Mouse (Mus musculus): ENCODE data around the gene Disp3. TPM values are rescaled to one million over a fixed set of nuclear protein-coding genes. Genes with fewer than 3 reads are reported as not detected.

Gene Disp3
- polyA plus RNA-seq, 1 experiment = 0.03 TPM

GRCm38 (mm10) chr4:148291080-148291479 is 3.3 kb upstream of the Disp3 start:
- Histone ChIP-seq H3K4me1 (ENCODE audit: control insufficient read depth, insufficient read depth, low read length) (no peaks in the 10 kb centered on the region), H3K36me3 (ENCODE audit: control insufficient read depth, insufficient read depth, low read length) (no peaks in the 10 kb centered on the region), H3K4me3 (ENCODE audit: insufficient read depth, low read depth, low read length) (no peak overlapping the region), H3K27ac (ENCODE audit: insufficient read depth, low read depth, low read length) (no peak overlapping the region), H3K27me3 (replicated peaks; ENCODE audit: control insufficient read depth, insufficient read depth, low read length) (no peaks in the 10 kb centered on the region)
- WGBS = 72% methylated on average over 2 of the region's 2 CpGs
- TF ChIP-seq POLR2A (IDR thresholded peaks at IDR 0.05; ENCODE audit: low read depth, low read length) = no peak
- no peak for TF ChIP-seq CTCF (conservative IDR thresholded peaks at IDR 0.05; ENCODE audit: insufficient read depth, insufficient read length, low read depth, low read length)
- DNase-seq = no peak

GRCm38 (mm10) chr4:148288055-148288549 is 337 bp upstream of the Disp3 start:
- H3K4me1 ChIP-seq (ENCODE audit: control insufficient read depth, insufficient read depth, low read length) = no peaks in the 10 kb centered on the region
- 6% methylated on average over 32 of the region's 32 CpGs for WGBS
- TF ChIP-seq CTCF (conservative IDR thresholded peaks at IDR 0.05; ENCODE audit: insufficient read depth, insufficient read length, low read depth, low read length) (peak; percentile 68), POLR2A (IDR thresholded peaks at IDR 0.05; ENCODE audit: low read depth, low read length) (no peak)
- DNase-seq = peak; percentile 76
- H3K36me3 ChIP-seq (ENCODE audit: control insufficient read depth, insufficient read depth, low read length) = no peaks in the 10 kb centered on the region
- H3K27ac ChIP-seq (ENCODE audit: insufficient read depth, low read depth, low read length) = no peak overlapping the region
- H3K27me3 ChIP-seq (replicated peaks; ENCODE audit: control insufficient read depth, insufficient read depth, low read length) = no peaks in the 10 kb centered on the region
- no peak overlapping the region for H3K4me3 ChIP-seq (ENCODE audit: insufficient read depth, low read depth, low read length)

GRCm38 (mm10) chr4:148287041-148287440 is 724 bp downstream of the Disp3 start:
- no peak overlapping the region for H3K27ac ChIP-seq (ENCODE audit: insufficient read depth, low read depth, low read length)
- no peaks in the 10 kb centered on the region for H3K36me3 ChIP-seq (ENCODE audit: control insufficient read depth, insufficient read depth, low read length)
- WGBS = under 1% methylated on average over 20 of the region's 20 CpGs
- no peaks in the 10 kb centered on the region for H3K4me1 ChIP-seq (ENCODE audit: control insufficient read depth, insufficient read depth, low read length)
- no peaks in the 10 kb centered on the region for H3K27me3 ChIP-seq (replicated peaks; ENCODE audit: control insufficient read depth, insufficient read depth, low read length)
- no peak for DNase-seq
- TF ChIP-seq CTCF (conservative IDR thresholded peaks at IDR 0.05; ENCODE audit: insufficient read depth, insufficient read length, low read depth, low read length) (no peak), POLR2A (IDR thresholded peaks at IDR 0.05; ENCODE audit: low read depth, low read length) (no peak)
- no peak overlapping the region for H3K4me3 ChIP-seq (ENCODE audit: insufficient read depth, low read depth, low read length)

- WGBS = 17% methylated on average over 22 of the region's 22 CpGs
- peak; percentile 18 for DNase-seq
Measured at GRCm38 (mm10) chr4:148286226-148287031, 1.3 kb downstream of the Disp3 start.

GRCm38 (mm10) chr4:148284219-148284618 is 3.5 kb downstream of the Disp3 start:
- WGBS = 30% methylated on average over 13 of the region's 13 CpGs
- Histone ChIP-seq H3K27ac (ENCODE audit: insufficient read depth, low read depth, low read length) (no peak overlapping the region), H3K36me3 (ENCODE audit: control insufficient read depth, insufficient read depth, low read length) (no peaks in the 10 kb centered on the region), H3K4me3 (ENCODE audit: insufficient read depth, low read depth, low read length) (no peak overlapping the region), H3K4me1 (ENCODE audit: control insufficient read depth, insufficient read depth, low read length) (no peaks in the 10 kb centered on the region), H3K27me3 (replicated peaks; ENCODE audit: control insufficient read depth, insufficient read depth, low read length) (no peaks in the 10 kb centered on the region)
- TF ChIP-seq POLR2A (IDR thresholded peaks at IDR 0.05; ENCODE audit: low read depth, low read length) (no peak), CTCF (conservative IDR thresholded peaks at IDR 0.05; ENCODE audit: insufficient read depth, insufficient read length, low read depth, low read length) (no peak)
- DNase-seq = no peak

More at GRCm38 (mm10) chr4:148286226-148287031, 1.3 kb downstream of the Disp3 start:
- Histone ChIP-seq H3K4me3 (ENCODE audit: insufficient read depth, low read depth, low read length) (no peak overlapping the region), H3K27ac (ENCODE audit: insufficient read depth, low read depth, low read length) (no peak overlapping the region), H3K36me3 (ENCODE audit: control insufficient read depth, insufficient read depth, low read length) (no peaks in the 10 kb centered on the region), H3K4me1 (ENCODE audit: control insufficient read depth, insufficient read depth, low read length) (no peaks in the 10 kb centered on the region), H3K27me3 (replicated peaks; ENCODE audit: control insufficient read depth, insufficient read depth, low read length) (no peaks in the 10 kb centered on the region)
- TF ChIP-seq CTCF (conservative IDR thresholded peaks at IDR 0.05; ENCODE audit: insufficient read depth, insufficient read length, low read depth, low read length) = no peak
- TF ChIP-seq POLR2A (IDR thresholded peaks at IDR 0.05; ENCODE audit: low read depth, low read length) = no peak

GRCm38 (mm10) chr4:148276816-148277491 is 10.8 kb downstream of the Disp3 start:
- no peak overlapping the region for H3K4me3 ChIP-seq (ENCODE audit: insufficient read depth, low read depth, low read length)
- no peak for DNase-seq
- 14% methylated on average over 4 of the region's 4 CpGs for WGBS
- TF ChIP-seq CTCF (conservative IDR thresholded peaks at IDR 0.05; ENCODE audit: insufficient read depth, insufficient read length, low read depth, low read length) (no peak), POLR2A (IDR thresholded peaks at IDR 0.05; ENCODE audit: low read depth, low read length) (no peak)
- H3K4me1 ChIP-seq (ENCODE audit: control insufficient read depth, insufficient read depth, low read length) = no peaks in the 10 kb centered on the region
- no peak overlapping the region for H3K27ac ChIP-seq (ENCODE audit: insufficient read depth, low read depth, low read length)
- no peaks in the 10 kb centered on the region for H3K27me3 ChIP-seq (replicated peaks; ENCODE audit: control insufficient read depth, insufficient read depth, low read length)
- H3K36me3 ChIP-seq (ENCODE audit: control insufficient read depth, insufficient read depth, low read length) = no peaks in the 10 kb centered on the region

GRCm38 (mm10) chr4:148274671-148275070 is 13.1 kb downstream of the Disp3 start:
- no peak overlapping the region for H3K4me3 ChIP-seq (ENCODE audit: insufficient read depth, low read depth, low read length)
- DNase-seq = no peak
- no peaks in the 10 kb centered on the region for H3K36me3 ChIP-seq (ENCODE audit: control insufficient read depth, insufficient read depth, low read length)
- WGBS = 62% methylated on average over 3 of the region's 3 CpGs
- H3K27me3 ChIP-seq (replicated peaks; ENCODE audit: control insufficient read depth, insufficient read depth, low read length) = no peaks in the 10 kb centered on the region
- no peaks in the 10 kb centered on the region for H3K4me1 ChIP-seq (ENCODE audit: control insufficient read depth, insufficient read depth, low read length)
- TF ChIP-seq POLR2A (IDR thresholded peaks at IDR 0.05; ENCODE audit: low read depth, low read length) (no peak), CTCF (conservative IDR thresholded peaks at IDR 0.05; ENCODE audit: insufficient read depth, insufficient read length, low read depth, low read length) (no peak)
- no peak overlapping the region for H3K27ac ChIP-seq (ENCODE audit: insufficient read depth, low read depth, low read length)
